Mouse (Mus musculus) hematopoietic stem cell, adult 5-6 weeks (primary cell): ENCODE data around the gene Jak3. TPM values are rescaled to one million over a fixed set of nuclear protein-coding genes. Genes with fewer than 3 reads are reported as not detected.

ENCODE experiments used
- ATAC-seq, 2 experiments: fragments of 125-278 bp in 1 of 2; replicated peaks in 1 of 2; 2 replicates each; pipeline ENCODE4 v1.8.0; 2016 to 2017; ENCODE audit warnings: inconsistent platforms in 2 of 2, mild to moderate bottlenecking in 2 of 2, moderate number of reproducible peaks in 2 of 2, low read depth in 1 of 2, moderate TSS enrichment in 1 of 2; ENCODE audit not compliant: low FRiP score in 2 of 2, poor library complexity in 2 of 2, severe bottlenecking in 2 of 2, insufficient read depth in 1 of 2, low TSS enrichment in 1 of 2
- total RNA-seq: library from RNA; stranded (forward); fragments of 172-1452, 232-1000 nt; gene quantifications from 2 replicates; pipeline ENCODE4 v1.2.3, GENCODE M21; 2017

The Jak3 gene
- 32.8 and 34.1 TPM in 2 replicates for total RNA-seq

GRCm38 (mm10) chr8:71676020-71676741 is at the start of gene Jak3:
Jak3 (plus strand) TSS chr8:71676296.
- peak; percentile 52 to 54 for ATAC-seq

- no peak for ATAC-seq
Measured at GRCm38 (mm10) chr8:71626753-71627152, 49.3 kb upstream of the Jak3 start.

GRCm38 (mm10) chr8:71627265-71628099 is 48.6 kb upstream of the Jak3 start:
- no peak for ATAC-seq

GRCm38 (mm10) chr8:71628396-71629095 is 47.5 kb upstream of the Jak3 start:
- ATAC-seq, result peak; percentile 30 to 36

GRCm38 (mm10) chr8:71629096-71629697 is 46.9 kb upstream of the Jak3 start:
- ATAC-seq, result peak; percentile 54 to 67

- ATAC-seq, result no peak
Measured at GRCm38 (mm10) chr8:71629781-71630212, 46.3 kb upstream of the Jak3 start.

- ATAC-seq, result no peak
Measured at GRCm38 (mm10) chr8:71630761-71631160, 45.3 kb upstream of the Jak3 start.

- no peak for ATAC-seq
Measured at GRCm38 (mm10) chr8:71631897-71632296, 44.2 kb upstream of the Jak3 start.

GRCm38 (mm10) chr8:71633164-71633563 is 42.9 kb upstream of the Jak3 start:
- peak; percentile 14 to 44; a peak in 2 of 4 replicates for ATAC-seq

GRCm38 (mm10) chr8:71633981-71634667 is 42.0 kb upstream of the Jak3 start:
- peak; percentile 63 to 68; a peak in 3 of 4 replicates for ATAC-seq

- ATAC-seq, result no peak
Measured at GRCm38 (mm10) chr8:71637149-71638095, 38.7 kb upstream of the Jak3 start.

GRCm38 (mm10) chr8:71638321-71638720 is 37.8 kb upstream of the Jak3 start:
- ATAC-seq, result no peak

- no peak for ATAC-seq
Measured at GRCm38 (mm10) chr8:71639318-71639717, 36.8 kb upstream of the Jak3 start.

GRCm38 (mm10) chr8:71645510-71645909 is 30.6 kb upstream of the Jak3 start:
- no peak for ATAC-seq

- ATAC-seq, result peak; percentile 66 to 71
Measured at GRCm38 (mm10) chr8:71654600-71654999, 21.5 kb upstream of the Jak3 start.

GRCm38 (mm10) chr8:71657816-71658215 is 18.3 kb upstream of the Jak3 start:
- no peak for ATAC-seq
